Mouse (Mus musculus): ENCODE measurements around the gene Zdhhc18.
"Not testable (repeated sequence)": the region's sequence is repeated elsewhere in the genome, so short reads cannot be mapped to it uniquely, and the experiment has no call there.

Gene Zdhhc18

DNA sequence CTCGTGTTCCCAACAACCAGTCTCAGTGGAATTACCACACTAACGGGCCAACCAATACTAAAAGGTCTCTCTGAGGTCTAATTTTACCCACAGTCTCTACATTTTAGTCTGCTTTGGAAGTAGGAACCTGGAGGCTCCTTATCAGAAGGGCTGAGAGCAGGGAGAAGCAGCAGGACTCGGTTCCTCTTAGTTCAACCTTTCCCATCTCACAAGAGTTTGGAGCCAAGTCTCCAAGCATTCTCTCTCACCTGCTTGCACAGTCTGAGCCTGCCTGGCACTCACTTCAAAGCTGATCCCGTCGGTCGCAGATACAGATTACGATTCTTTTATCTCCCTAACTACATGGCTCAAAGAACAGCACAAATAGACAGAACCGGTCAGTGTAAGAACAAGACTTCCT, 13.0 kb upstream of the Zdhhc18 start:
- DNase-seq (ENCODE audit: extremely low spot score), result no peak

DNA sequence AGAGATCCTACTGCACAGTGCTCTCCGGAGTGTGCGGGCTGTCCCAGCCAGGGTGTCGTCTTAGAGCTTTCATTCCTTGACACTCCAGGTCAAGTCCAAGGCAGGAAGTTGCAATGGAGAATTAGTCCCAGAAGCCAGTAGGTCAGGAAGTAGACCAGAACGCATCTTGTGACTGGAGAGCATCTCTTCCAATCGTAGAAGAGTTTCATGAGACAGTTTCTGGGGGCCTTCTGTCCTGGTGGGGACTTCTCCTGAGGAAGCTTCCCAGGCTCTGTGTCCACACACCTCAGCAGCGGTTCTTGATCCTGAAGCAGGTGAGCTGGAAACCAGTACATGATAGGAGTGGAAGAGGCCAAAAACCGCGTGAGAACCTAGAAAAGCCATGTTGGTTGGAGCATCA, 12.5 kb upstream of the Zdhhc18 start:
- DNase-seq (ENCODE audit: extremely low spot score), result no peak

DNA sequence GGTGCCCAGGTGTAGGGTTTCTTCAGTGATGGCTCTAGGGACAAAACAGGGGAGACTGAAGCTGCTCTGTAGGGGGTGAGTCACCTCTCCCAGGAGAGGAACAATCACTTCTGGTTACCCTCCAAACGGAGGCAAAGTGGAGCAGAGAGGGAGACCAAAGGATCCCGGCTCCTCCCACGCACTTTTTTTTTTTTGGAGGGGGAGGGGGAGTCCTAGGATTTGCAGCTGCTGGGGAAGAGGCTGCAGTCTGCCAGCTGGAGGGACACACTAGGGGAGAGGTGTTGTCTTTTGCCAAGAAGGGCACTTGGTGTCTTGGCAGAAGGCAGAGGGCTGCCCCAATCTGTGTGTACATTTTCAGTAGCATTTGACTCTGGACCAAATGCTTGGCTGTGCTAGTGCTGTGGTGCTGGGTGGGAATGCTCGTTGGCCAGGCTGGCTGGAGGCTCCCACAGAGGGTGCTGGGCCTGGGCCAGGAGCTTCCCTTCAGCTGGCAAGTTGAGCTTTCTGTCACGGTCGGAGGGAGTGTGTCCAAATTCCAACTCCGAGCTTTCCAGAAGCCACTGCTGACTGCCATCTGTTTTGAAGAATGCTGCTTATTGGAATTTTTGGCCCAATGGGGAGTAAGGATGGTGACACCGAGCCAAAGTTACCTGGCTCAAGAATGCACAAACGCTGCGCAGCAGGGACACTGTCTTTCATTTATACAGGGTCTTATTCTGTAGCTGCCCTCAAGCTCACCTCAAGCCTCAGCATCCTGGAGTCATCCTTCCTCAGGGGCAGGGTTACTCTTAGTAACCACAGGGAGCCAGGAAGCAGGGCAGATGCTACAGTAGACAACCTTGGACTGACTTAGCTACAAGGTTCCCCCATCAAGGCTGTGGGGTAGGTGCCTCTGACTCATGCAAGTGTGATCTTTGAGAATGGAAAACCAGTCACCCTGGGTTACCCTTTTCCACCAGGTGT, 10.5 kb upstream of the Zdhhc18 start:
- peak; percentile 52 for DNase-seq (ENCODE audit: extremely low spot score)

DNA sequence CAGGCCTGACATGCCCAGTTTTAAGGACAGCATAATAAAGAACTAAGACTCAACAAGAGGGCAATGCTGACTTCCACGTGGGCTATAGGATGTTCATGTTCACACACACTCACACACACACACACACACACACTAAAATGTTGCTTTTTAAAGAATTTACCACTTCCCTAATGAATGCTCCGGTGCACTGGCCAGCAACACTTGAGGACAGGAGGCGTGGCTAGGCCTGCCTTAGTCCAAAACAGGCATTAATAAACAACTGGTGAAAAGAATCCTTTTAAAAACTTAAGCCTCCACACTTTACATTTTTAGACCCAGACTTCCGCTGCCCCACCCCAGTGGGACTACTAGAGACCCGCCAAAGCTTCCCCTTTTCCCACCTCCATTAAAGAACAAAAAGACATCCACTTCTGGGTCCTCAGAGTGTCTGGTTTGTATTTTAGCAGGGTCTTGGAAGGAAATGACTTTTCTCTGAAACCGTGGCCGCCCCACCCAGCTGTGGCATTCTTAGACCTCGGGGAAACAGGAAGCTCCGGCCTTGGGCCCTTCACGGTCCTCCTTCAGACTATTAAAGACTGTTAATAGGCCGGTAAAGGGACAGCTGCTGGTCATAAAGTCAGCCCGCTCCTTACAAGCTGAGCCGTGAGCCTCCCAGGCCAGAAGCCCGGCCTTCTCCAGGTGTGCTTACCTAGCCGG, 9.7 kb upstream of the Zdhhc18 start:
- peak; percentile 51 for DNase-seq (ENCODE audit: extremely low spot score)

- DNase-seq (ENCODE audit: extremely low spot score), result no peak
Observed at GRCm38 (mm10) chr4:133658729-133659128, 8.8 kb upstream of the Zdhhc18 start.

DNA sequence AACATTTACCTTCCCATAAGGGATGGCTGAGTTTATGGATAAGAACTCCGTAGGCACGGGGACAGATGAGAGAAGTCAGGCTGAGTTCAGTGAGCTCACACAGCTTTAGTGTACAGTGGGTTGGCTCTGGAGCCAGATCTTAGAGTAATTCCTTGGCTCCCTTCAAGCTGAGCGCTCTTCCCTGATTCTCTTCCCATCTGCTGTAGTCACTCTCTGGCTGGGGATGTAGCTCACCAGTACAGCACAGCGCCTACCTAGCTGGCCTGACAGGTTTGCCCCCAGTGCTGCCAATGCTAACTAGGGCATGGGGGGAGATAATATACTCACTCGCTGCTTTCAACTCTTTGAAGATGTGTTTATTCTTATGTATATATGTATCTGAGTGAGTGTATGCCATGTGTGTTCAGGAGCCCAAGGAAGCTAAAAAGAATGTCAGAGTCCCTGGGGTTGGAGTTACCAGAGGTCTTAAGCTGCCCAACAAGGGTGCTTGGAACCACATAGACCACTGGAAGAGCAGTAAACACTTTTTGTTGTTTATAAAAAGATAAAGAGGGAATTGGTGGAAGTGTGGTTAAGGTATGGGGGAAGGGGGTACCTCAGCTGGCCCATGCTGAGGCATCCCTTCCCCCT, 8.0 kb upstream of the Zdhhc18 start:
- no peak for DNase-seq (ENCODE audit: extremely low spot score)

GRCm38 (mm10) chr4:133656997-133657396, 7.0 kb upstream of the Zdhhc18 start:
- no peak for DNase-seq (ENCODE audit: extremely low spot score)

DNA sequence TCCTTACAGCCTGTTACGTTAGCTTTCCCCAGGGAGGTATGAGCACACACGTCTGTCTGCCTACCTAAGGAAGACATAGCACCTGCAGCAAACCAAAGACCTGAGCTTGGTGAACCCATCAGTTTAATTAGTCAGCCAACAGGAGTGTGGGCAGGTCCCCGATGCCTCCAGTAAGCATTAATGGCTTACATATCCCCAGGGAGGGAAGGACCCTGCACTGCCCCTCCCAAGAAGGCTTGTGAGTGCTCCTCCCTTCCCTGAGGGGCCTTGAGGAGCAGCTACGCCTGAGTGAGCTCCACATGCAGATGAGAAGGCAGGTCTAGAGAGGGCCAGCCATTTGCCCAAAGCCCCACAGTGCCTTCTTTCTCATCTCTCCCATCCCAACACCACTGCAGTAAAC, 6.3 kb upstream of the Zdhhc18 start:
- DNase-seq (ENCODE audit: extremely low spot score), result no peak

DNA sequence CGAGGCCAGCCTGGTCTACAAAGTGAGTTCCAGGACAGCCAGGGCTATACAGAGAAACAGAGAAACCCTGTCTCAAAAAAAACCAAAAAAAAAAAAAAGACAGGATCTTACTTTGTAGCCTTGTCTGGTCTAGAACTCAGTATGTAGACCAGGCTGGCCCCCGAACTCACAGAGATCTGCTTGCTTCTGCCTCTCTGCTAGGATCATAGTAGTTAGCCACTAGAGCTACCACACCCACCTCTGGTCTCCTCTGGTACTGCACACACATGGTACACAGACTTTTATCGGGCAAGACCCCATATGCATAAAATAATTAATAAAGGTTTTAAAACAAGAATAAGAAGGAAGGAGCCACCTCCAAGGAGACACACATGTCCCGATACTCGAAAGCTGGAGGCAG, 4.1 kb upstream of the Zdhhc18 start:
- not testable (repeated sequence) for DNase-seq (ENCODE audit: extremely low spot score)

GRCm38 (mm10) chr4:133652746-133653145, 2.8 kb upstream of the Zdhhc18 start:
- DNase-seq (ENCODE audit: extremely low spot score), result no peak

DNA sequence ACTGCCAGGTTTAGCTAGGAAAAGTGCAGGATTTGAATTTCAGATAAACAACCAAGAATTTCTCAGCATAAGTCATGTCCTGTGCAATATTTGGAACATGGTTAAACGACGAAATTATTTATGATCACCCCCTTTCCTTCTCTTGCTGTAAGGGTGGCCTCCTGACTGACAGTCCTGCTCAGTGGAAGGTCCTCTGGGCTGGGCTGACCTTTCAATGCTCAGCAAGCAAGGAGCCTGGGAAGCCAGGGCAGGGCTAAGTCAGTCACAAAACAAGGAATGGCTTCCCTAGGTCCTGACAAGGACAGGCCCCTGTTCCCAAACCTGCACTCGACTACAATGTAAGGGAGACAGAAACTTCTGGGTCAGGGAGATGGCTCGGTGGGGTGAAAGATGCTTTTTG, 2.0 kb upstream of the Zdhhc18 start:
- DNase-seq (ENCODE audit: extremely low spot score), result no peak

- DNase-seq (ENCODE audit: extremely low spot score), result no peak
Observed at GRCm38 (mm10) chr4:133651445-133651844, 1.5 kb upstream of the Zdhhc18 start.

- not testable (repeated sequence) for DNase-seq (ENCODE audit: extremely low spot score)
Observed at GRCm38 (mm10) chr4:133649464-133649863, 490 bp downstream of the Zdhhc18 start.

DNA sequence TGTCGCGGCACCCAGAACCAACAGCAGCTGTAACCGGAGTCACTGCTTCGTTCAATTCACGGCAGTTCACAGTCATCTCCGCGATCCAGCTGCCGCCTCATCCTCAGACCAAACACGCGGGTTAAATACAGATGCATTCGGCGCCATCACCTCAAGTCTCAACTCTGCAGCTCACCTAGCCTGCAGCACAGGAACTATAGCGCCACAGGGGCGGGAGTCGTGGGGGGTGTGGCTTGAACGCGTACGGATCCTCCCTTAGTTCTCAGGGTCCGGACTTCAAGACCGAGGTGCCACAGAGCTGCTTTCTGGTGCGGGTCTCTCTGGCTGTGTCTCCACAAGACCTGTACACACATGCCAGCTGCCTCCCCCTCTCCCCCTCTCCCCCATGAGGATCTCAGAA, 4.3 kb downstream of the Zdhhc18 start:
- DNase-seq (ENCODE audit: extremely low spot score), result no peak

- no peak for DNase-seq (ENCODE audit: extremely low spot score)
Observed at GRCm38 (mm10) chr4:133645195-133645594, 4.8 kb downstream of the Zdhhc18 start.

DNA sequence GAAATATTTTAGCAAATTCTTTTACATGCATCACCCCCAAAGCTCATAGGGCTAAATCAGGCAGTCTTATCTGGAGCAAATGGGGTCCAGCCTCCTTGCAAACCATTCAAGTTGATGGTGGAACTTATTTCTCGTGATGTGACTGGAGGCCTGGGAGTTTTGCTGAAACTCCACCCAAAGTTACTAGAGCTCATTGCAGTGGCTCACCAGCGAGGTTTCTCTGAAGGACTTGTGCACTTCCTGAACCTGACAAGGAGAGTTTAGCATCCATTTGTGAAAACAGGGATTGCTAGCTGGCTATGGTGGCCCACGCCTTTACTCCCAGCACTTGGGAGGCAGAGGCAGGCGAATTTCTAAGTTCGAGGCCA, 15.9 kb downstream of the Zdhhc18 start:
- DNase-seq (ENCODE audit: extremely low spot score), result no peak

- peak; percentile 92 for DNase-seq (ENCODE audit: extremely low spot score)
Observed at GRCm38 (mm10) chr4:133633332-133634042, 16.5 kb downstream of the Zdhhc18 start.

DNA sequence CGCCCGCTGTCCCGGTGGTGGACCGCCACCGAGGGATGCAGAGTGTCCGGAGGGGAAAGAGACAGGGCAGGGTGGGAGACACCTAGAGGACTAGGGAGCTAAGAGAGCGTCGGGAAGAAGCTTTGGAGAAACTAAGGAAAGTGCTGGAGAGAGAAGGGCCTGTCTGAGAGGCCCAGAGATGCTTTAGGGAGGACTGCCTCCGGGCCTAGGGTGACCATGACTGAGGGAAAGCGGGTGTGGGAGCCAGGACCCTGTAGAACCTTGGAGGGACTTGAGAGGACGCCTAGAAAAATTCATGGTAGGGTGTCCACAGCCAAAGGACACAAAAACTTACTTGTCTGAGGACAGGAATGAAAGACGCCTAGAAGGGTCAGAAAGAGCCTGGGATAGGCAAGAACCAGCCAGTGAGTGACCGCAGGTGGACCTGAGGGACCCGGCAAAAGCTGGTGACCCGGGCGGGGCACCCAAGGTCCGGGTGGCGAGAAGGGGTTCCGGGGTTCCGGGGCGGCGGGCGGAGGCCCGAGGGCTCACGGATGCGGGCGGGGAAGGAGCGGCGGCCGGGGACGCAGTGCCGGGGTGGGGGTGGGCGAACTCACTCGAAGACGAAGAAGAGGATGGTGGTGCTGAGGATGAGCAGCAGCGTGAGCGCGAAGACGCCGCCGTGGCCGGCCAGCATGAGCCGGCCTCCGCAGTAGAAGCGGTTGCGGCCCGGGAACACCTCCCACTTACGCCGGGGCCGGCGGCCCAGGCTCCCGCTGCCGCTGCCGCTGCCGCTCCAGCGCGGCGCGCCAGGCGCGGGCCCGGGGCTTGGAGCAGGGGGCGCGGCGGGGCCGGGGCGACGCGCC, 17.2 kb downstream of the Zdhhc18 start:
- peak; percentile 49 for DNase-seq (ENCODE audit: extremely low spot score)

- DNase-seq (ENCODE audit: extremely low spot score), result no peak
Observed at GRCm38 (mm10) chr4:133631769-133632411, 18.1 kb downstream of the Zdhhc18 start.

GRCm38 (mm10) chr4:133631071-133631768, 18.7 kb downstream of the Zdhhc18 start:
- no peak for DNase-seq (ENCODE audit: extremely low spot score)
